Mouse (Mus musculus): ENCODE measurements around the gene Rab3ip. TPM values are rescaled to one million over a fixed set of nuclear protein-coding genes. Genes with fewer than 3 reads are reported as not detected.

Gene Rab3ip
- 10 to 100 TPM; 41.1 to 47.6 TPM for total RNA-seq (2023)

GRCm38 (mm10) chr10:116950009-116950769 lies at the start of gene Rab3ip:
Gene Rab3ip (minus strand): TSS chr10:116950769.

DNA sequence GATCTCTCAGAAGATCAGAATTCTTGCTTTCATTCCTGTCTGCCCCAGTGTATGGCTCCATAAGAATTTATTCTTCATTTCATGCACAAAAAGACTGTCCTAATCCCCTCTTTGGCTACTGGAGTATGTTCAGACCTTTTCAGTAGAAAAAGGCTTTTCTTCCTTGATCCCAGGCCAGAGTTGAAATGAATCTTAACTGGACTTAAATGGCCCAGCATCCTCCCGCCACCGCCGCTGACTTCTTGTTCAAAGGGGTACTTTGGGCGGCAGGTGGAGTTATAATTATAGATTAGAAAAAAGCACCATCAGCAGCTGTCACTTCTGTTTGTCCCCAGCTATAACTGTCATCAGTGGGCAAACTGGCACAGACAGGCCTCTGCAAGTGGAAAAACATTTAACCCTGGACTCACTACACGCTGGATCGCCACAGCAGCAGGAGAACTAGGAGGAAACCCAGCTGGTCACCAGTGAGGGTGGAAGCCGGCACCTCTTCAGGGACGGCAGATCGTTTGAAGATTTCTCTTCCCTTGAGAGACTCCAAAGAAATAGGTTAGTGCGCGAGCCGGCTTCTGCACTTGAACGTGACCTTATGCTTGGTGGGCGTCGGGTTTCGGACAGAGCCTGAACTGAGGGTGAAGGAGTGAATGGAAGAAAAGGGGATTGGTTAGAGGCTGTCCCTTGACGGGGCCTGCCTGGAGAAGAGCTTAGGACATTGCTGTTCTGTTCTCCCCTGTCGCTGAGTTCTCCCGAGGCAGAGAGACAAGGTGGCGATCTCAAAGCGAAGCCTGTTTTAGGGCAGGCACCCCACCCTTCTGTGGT lies 35.9 kb upstream of the Rab3ip start, which contains the start of gene Best3:
Gene Best3 (plus strand): TSS at position 51 of the 819 bp plus-strand sequence.

GRCm38 (mm10) chr10:116972509-116972908 lies 21.9 kb upstream of the Rab3ip start, which contains the start of gene Gm10271:
Gene Gm10271 (minus strand): TSS chr10:116972609.

GRCm38 (mm10) chr10:116896336-116897177 lies 54.0 kb downstream of the Rab3ip start, which contains the start of gene Myrfl:
Gene Myrfl (minus strand): TSS chr10:116896919.

Other genes starting within 250 kb of the Rab3ip start
- gene Myrfl, start 53.9 kb downstream of the Rab3ip start, total RNA-seq (2023): not detected
- gene Gm10271, start 21.8 kb upstream of the Rab3ip start, total RNA-seq (2023): not detected
- gene Best3, start 35.5 kb upstream of the Rab3ip start, total RNA-seq (2023): not detected
- gene Lrrc10, start 94.6 kb upstream of the Rab3ip start, total RNA-seq (2023): not detected
- gene Cct2, start 113.0 kb upstream of the Rab3ip start, total RNA-seq (2023): 100 to 1,000 TPM; 237 to 257 TPM
- 10 to 100 TPM; 26.7 to 28.1 TPM for gene Frs2, start 197.8 kb upstream of the Rab3ip start, total RNA-seq (2023)

All from B cell, adult 67 days (primary cell).